Mouse (Mus musculus): ENCODE measurements at regions not wholly inside any gene's neighbourhood (a gene's known extent, or its start where the extent isn't known, plus 50 kb on each side); places are given as distances from the start of the nearest gene placed in this dataset.
"Not testable (repeated sequence)": the region's sequence is repeated elsewhere in the genome, so short reads cannot be mapped to it uniquely, and the experiment has no call there.

- no peak overlapping the region for H3K27ac ChIP-seq
Observed at GRCm38 (mm10) chr9:116429061-116429460, 253.9 kb upstream of the Tgfbr2 start.

GRCm38 (mm10) chr9:116428475-116428874, 253.3 kb upstream of the Tgfbr2 start:
- no peak for ATAC-seq (replicated peaks; ENCODE audit: low FRiP score, low read depth)
- peak; percentile 61 for DNase-seq (ENCODE audit: low spot score)
- H3K9me3 ChIP-seq (replicated peaks; ENCODE audit: low read length): no peaks in the 10 kb centered on the region
- H3K9ac ChIP-seq (ENCODE audit: low read depth, low read length): no peak overlapping the region
- H3K27me3 ChIP-seq (ENCODE audit: insufficient read depth, low read length): no peaks in the 10 kb centered on the region
- TF ChIP-seq CTCF (IDR thresholded peaks at IDR 0.05; ENCODE audit: low read depth): no peak
- WGBS: 30% methylated on average over 6 of the region's 6 CpGs
- H3K27ac ChIP-seq: no peak overlapping the region
- H3K4me3 ChIP-seq (replicated peaks; ENCODE audit: low read depth, low read length): no peak overlapping the region
- H3K36me3 ChIP-seq (ENCODE audit: insufficient read depth, low read length): no peaks in the 10 kb centered on the region
- no peaks in the 10 kb centered on the region for H3K4me1 ChIP-seq (replicated peaks; ENCODE audit: insufficient read depth, low read length)
- H3K4me2 ChIP-seq (ENCODE audit: low read length): no peak overlapping the region

More at GRCm38 (mm10) chr9:116429061-116429460, 253.9 kb upstream of the Tgfbr2 start:
- no peaks in the 10 kb centered on the region for H3K36me3 ChIP-seq (ENCODE audit: insufficient read depth, low read length)
- 78% methylated on average over 4 of the region's 4 CpGs for WGBS
- no peak overlapping the region for H3K9ac ChIP-seq (ENCODE audit: low read depth, low read length)
- H3K4me2 ChIP-seq (ENCODE audit: low read length): no peak overlapping the region
- ATAC-seq (replicated peaks; ENCODE audit: low FRiP score, low read depth) (no peak), DNase-seq (ENCODE audit: low spot score) (no peak)
- no peaks in the 10 kb centered on the region for H3K4me1 ChIP-seq (replicated peaks; ENCODE audit: insufficient read depth, low read length)
- no peaks in the 10 kb centered on the region for H3K27me3 ChIP-seq (ENCODE audit: insufficient read depth, low read length)
- no peaks in the 10 kb centered on the region for H3K9me3 ChIP-seq (replicated peaks; ENCODE audit: low read length)
- TF ChIP-seq CTCF (IDR thresholded peaks at IDR 0.05; ENCODE audit: low read depth): no peak
- H3K4me3 ChIP-seq (replicated peaks; ENCODE audit: low read depth, low read length): no peak overlapping the region

- no peaks in the 10 kb centered on the region for H3K9me3 ChIP-seq (replicated peaks; ENCODE audit: low read length)
- no peaks in the 10 kb centered on the region for H3K4me1 ChIP-seq (replicated peaks; ENCODE audit: insufficient read depth, low read length)
- no peak overlapping the region for H3K4me3 ChIP-seq (replicated peaks; ENCODE audit: low read depth, low read length)
- TF ChIP-seq CTCF (IDR thresholded peaks at IDR 0.05; ENCODE audit: low read depth): no peak
- H3K27ac ChIP-seq: no peak overlapping the region
- H3K4me2 ChIP-seq (ENCODE audit: low read length): no peak overlapping the region
- DNase-seq (ENCODE audit: low spot score): peak; percentile 27
- WGBS: 48% methylated on average over 6 of the region's 6 CpGs
- H3K27me3 ChIP-seq (ENCODE audit: insufficient read depth, low read length): no peaks in the 10 kb centered on the region
- no peak for ATAC-seq (replicated peaks; ENCODE audit: low FRiP score, low read depth)
- no peak overlapping the region for H3K9ac ChIP-seq (ENCODE audit: low read depth, low read length)
- no peaks in the 10 kb centered on the region for H3K36me3 ChIP-seq (ENCODE audit: insufficient read depth, low read length)
Observed at GRCm38 (mm10) chr9:116427278-116427677, 252.1 kb upstream of the Tgfbr2 start.

- Histone ChIP-seq H3K4me1 (replicated peaks; ENCODE audit: insufficient read depth, low read length) (no peaks in the 10 kb centered on the region), H3K4me3 (replicated peaks; ENCODE audit: low read depth, low read length) (no peak overlapping the region), H3K9me3 (replicated peaks; ENCODE audit: low read length) (no peaks in the 10 kb centered on the region), H3K9ac (ENCODE audit: low read depth, low read length) (no peak overlapping the region), H3K36me3 (ENCODE audit: insufficient read depth, low read length) (no peaks in the 10 kb centered on the region), H3K27ac (no peak overlapping the region), H3K4me2 (ENCODE audit: low read length) (no peak overlapping the region), H3K27me3 (ENCODE audit: insufficient read depth, low read length) (no peaks in the 10 kb centered on the region)
- ATAC-seq (replicated peaks; ENCODE audit: low FRiP score, low read depth) (no peak), DNase-seq (ENCODE audit: low spot score) (peak; percentile 87)
- peak; percentile 88 for TF ChIP-seq CTCF (IDR thresholded peaks at IDR 0.05; ENCODE audit: low read depth)
- WGBS: 30% methylated on average over 19 of the region's 19 CpGs
Observed at GRCm38 (mm10) chr9:116426269-116426999, 251.3 kb upstream of the Tgfbr2 start.

- not testable (repeated sequence) for H3K9me3 ChIP-seq (replicated peaks; ENCODE audit: low read length); ATAC-seq (replicated peaks; ENCODE audit: low FRiP score, low read depth); H3K4me1 ChIP-seq (replicated peaks; ENCODE audit: insufficient read depth, low read length); H3K9ac ChIP-seq (ENCODE audit: low read depth, low read length); H3K27ac ChIP-seq; H3K36me3 ChIP-seq (ENCODE audit: insufficient read depth, low read length); H3K4me3 ChIP-seq (replicated peaks; ENCODE audit: low read depth, low read length); H3K27me3 ChIP-seq (ENCODE audit: insufficient read depth, low read length); H3K4me2 ChIP-seq (ENCODE audit: low read length); DNase-seq (ENCODE audit: low spot score)
- 87% methylated on average over 9 of the region's 9 CpGs for WGBS
Observed at GRCm38 (mm10) chr9:116425400-116425799, 250.2 kb upstream of the Tgfbr2 start.

- no peak overlapping the region for H3K9ac ChIP-seq (ENCODE audit: low read depth, low read length)
- no peaks in the 10 kb centered on the region for H3K36me3 ChIP-seq (ENCODE audit: insufficient read depth, low read length)
- H3K27ac ChIP-seq: no peak overlapping the region
- no peaks in the 10 kb centered on the region for H3K9me3 ChIP-seq (replicated peaks; ENCODE audit: low read length)
- no peak overlapping the region for H3K4me2 ChIP-seq (ENCODE audit: low read length)
- TF ChIP-seq CTCF (IDR thresholded peaks at IDR 0.05; ENCODE audit: low read depth): no peak
- ATAC-seq (replicated peaks; ENCODE audit: low FRiP score, low read depth) (no peak), DNase-seq (ENCODE audit: low spot score) (no peak)
- WGBS: 60% methylated on average over 4 of the region's 4 CpGs
- H3K4me1 ChIP-seq (replicated peaks; ENCODE audit: insufficient read depth, low read length): no peaks in the 10 kb centered on the region
- no peaks in the 10 kb centered on the region for H3K27me3 ChIP-seq (ENCODE audit: insufficient read depth, low read length)
- no peak overlapping the region for H3K4me3 ChIP-seq (replicated peaks; ENCODE audit: low read depth, low read length)
Observed at GRCm38 (mm10) chr9:116415021-116415420, 239.9 kb upstream of the Tgfbr2 start.

- WGBS: 60% methylated on average over 5 of the region's 5 CpGs
Observed at GRCm38 (mm10) chr9:116411067-116411466, 235.9 kb upstream of the Tgfbr2 start.

More at GRCm38 (mm10) chr9:116411067-116411466, 235.9 kb upstream of the Tgfbr2 start:
- Histone ChIP-seq H3K27me3 (ENCODE audit: insufficient read depth, low read length) (no peaks in the 10 kb centered on the region), H3K9me3 (replicated peaks; ENCODE audit: low read length) (no peaks in the 10 kb centered on the region), H3K27ac (no peak overlapping the region), H3K9ac (ENCODE audit: low read depth, low read length) (no peak overlapping the region), H3K4me2 (ENCODE audit: low read length) (no peak overlapping the region), H3K4me3 (replicated peaks; ENCODE audit: low read depth, low read length) (no peak overlapping the region), H3K36me3 (ENCODE audit: insufficient read depth, low read length) (no peaks in the 10 kb centered on the region), H3K4me1 (replicated peaks; ENCODE audit: insufficient read depth, low read length) (no peaks in the 10 kb centered on the region)
- no peak for DNase-seq (ENCODE audit: low spot score)
- no peak for ATAC-seq (replicated peaks; ENCODE audit: low FRiP score, low read depth)
- TF ChIP-seq CTCF (IDR thresholded peaks at IDR 0.05; ENCODE audit: low read depth): no peak
